Mouse (Mus musculus): ENCODE measurements around the gene Gpn3.

GRCm38 (mm10) chr5:122390671-122391070 is 19.0 kb downstream of the Gpn3 start:
- TF ChIP-seq CTCF (IDR thresholded peaks at IDR 0.05), result no peak
- no peak for TF ChIP-seq EP300 (IDR thresholded peaks at IDR 0.05)
